Mouse (Mus musculus) E14TG2a.4 (cell line): ENCODE data around the gene Cd2ap.

Source experiments
- CTCF ChIP-seq: conservative IDR thresholded peaks from 2 replicates; pipeline ENCODE4 v1.5.1; 2014; ENCODE audit warnings: low read length
- NANOG ChIP-seq: IDR thresholded peaks from 2 replicates; pipeline ENCODE4 v1.6.1; 2014; ENCODE audit warnings: borderline replicate concordance, low read length, mixed read lengths
- POU5F1 ChIP-seq: IDR thresholded peaks from 2 replicates; pipeline ENCODE4 v1.6.1; 2014; ENCODE audit warnings: low read length, borderline replicate concordance

DNA sequence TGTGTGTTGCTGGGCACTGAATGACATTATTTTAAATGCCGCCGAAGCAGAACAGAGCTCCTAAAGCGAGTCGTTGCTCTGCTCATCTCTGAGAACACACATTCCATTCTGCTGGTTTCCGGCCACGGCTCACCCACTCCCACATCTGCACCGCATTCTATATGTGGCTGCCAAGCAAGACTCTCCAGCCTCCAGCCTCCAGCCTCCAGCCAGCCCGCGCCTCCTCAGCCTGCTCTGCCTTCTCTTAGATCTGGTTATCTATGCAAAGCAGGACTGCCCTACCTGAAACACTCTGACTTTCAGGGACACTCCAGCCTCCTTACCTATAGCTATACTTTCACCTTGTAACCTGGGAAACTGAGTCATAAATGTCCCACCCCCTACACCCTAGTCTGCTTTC lies 6.8 kb upstream of the Cd2ap start:
- TF ChIP-seq CTCF: no peak
- TF ChIP-seq NANOG: no peak
- TF ChIP-seq POU5F1: no peak
